Mouse (Mus musculus): ENCODE results near the gene Lce1c. TPM values are rescaled to one million over a fixed set of nuclear protein-coding genes. Genes with fewer than 3 reads are reported as not detected.
A peak's percentile ranks its signal among the peaks of the same experiment; 100 is the strongest.
"Not testable (repeated sequence)": the region's sequence is repeated elsewhere in the genome, so short reads cannot be mapped to it uniquely, and the experiment has no call there.

Lce1c gene
- not detected for total RNA-seq (2021)

DNA sequence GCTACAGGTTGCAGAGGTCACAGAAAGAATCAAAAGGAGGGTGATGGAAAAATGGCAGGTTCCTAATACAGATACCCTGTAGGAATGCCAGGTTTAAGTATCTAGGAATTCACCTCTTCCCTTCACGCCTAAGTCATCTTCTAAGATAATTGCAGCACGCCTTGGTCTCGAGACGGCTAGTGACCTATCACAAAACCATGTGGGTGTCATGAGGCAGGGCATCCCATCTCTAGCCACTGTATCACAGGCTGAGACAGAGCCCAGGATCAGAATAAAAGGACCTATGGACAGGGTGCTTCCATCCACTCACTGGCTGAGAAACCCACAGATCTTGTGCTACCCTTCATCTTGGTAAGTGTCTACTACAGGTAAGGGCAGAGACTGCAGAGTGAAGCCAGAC is at the start of gene Lce1c:
Gene Lce1c (plus strand): TSS at position 301 of the 400 bp plus-strand sequence.
- intact Hi-C loops (cut with DNase I) = no loop called here
- DNase-seq = no peak

- intact Hi-C loops (cut with DNase I) = no loop called here
- DNase-seq = no peak
Measured at GRCm38 (mm10) chr3:92637745-92638652, 41.0 kb upstream of the Lce1c start.

DNA sequence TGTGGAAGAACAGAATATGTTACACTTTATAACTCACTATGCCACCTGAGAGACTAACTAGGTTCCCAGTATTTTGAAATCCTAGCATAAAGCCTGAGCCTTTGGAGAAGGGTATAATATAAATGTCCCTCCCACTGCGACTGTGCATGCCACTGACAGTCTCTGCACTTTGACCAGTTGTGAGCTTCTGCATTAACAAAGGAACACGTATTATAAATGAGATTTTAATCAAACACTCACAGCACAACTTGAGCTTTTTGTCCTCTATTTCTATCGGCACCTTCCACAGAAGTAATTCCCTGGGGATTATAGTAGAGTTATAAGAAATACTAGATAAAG is 40.4 kb upstream of the Lce1c start:
- intact Hi-C loops (cut with DNase I) = no loop called here

GRCm38 (mm10) chr3:92639854-92640253 is 39.2 kb upstream of the Lce1c start:
- intact Hi-C loops (cut with DNase I) = no loop called here
- DNase-seq = no peak

More for the DNA sequence above, 40.4 kb upstream of the Lce1c start:
- DNase-seq = no peak

GRCm38 (mm10) chr3:92648207-92648606 is 30.8 kb upstream of the Lce1c start, which contains the start of gene Lce1a1:
Gene Lce1a1, minus strand, starts transcription at chr3:92648307.
- no peak for DNase-seq
- intact Hi-C loops (cut with DNase I) = no loop called here

DNA sequence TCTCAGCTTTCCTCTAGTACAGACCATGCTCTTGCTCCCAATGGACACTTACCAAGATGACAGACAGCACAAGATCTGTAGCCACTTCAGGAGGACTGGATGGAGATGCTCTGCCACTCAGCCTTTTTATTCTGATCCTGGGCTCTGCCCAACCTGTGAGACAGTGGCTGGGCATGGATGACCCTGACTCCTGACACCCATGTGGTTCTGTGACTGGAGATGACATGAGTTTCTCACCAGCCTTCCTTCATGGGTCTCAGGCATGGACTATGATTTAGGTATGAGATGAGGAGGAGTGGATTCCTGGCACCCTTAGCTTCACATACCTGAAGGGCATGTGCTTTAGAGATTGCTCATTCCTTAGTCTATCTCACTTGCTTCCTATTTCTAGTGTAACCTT is 22.2 kb upstream of the Lce1c start, which contains the start of gene Lce1b:
Gene Lce1b (minus strand): TSS at position 101 of the 400 bp plus-strand sequence.
- intact Hi-C loops (cut with DNase I) = no loop called here

DNA sequence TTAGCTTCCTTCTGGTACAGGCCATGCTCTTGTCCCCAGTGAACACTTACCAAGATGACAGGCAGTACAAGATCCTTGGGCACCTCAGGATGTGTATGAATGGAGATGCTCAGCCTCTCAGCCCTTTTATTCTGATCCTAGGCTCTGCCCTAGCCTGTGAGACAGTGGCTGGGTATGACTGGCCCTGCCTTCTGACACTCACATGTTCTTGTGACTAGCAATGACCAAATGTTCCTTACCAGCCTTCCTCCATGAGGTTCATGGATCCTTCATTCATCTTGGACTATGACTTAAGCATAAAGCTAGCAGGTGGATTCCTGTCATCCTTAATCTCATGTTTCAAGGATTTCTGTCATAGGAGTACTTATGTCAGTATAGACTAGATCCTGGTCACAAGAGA is 8.8 kb upstream of the Lce1c start, which contains the start of gene Lce1a2:
Gene Lce1a2 (minus strand): TSS at position 101 of the 400 bp plus-strand sequence.
- intact Hi-C loops (cut with DNase I) = no loop called here
- DNase-seq = no peak

More for the DNA sequence above, 22.2 kb upstream of the Lce1c start, which contains the start of gene Lce1b:
- DNase-seq = no peak

GRCm38 (mm10) chr3:92687110-92687509 is 8.1 kb downstream of the Lce1c start, which contains the start of gene Lce1d:
Gene Lce1d, minus strand, starts transcription at chr3:92687210.
- DNase-seq = no peak
- intact Hi-C loops (cut with DNase I) = no loop called here

- DNase-seq = peak; percentile 7
- intact Hi-C loops (cut with DNase I) = not testable (repeated sequence)
Measured at GRCm38 (mm10) chr3:92689154-92689553, 10.1 kb downstream of the Lce1c start.

GRCm38 (mm10) chr3:92691688-92692087 is 12.6 kb downstream of the Lce1c start:
- DNase-seq = no peak
- intact Hi-C loops (cut with DNase I) = no loop called here

- DNase-seq = no peak
- intact Hi-C loops (cut with DNase I) = no loop called here
Measured at GRCm38 (mm10) chr3:92694613-92695012, 15.6 kb downstream of the Lce1c start.

- intact Hi-C loops (cut with DNase I) = no loop called here
Measured at GRCm38 (mm10) chr3:92708974-92709373, 29.9 kb downstream of the Lce1c start, which contains the start of gene Lce1e. Gene Lce1e, minus strand, starts transcription at chr3:92709074.

GRCm38 (mm10) chr3:92715122-92715521 is 36.1 kb downstream of the Lce1c start:
- no peak for DNase-seq
- intact Hi-C loops (cut with DNase I) = no loop called here

More at GRCm38 (mm10) chr3:92708974-92709373, 29.9 kb downstream of the Lce1c start, which contains the start of gene Lce1e:
- no peak for DNase-seq

DNA sequence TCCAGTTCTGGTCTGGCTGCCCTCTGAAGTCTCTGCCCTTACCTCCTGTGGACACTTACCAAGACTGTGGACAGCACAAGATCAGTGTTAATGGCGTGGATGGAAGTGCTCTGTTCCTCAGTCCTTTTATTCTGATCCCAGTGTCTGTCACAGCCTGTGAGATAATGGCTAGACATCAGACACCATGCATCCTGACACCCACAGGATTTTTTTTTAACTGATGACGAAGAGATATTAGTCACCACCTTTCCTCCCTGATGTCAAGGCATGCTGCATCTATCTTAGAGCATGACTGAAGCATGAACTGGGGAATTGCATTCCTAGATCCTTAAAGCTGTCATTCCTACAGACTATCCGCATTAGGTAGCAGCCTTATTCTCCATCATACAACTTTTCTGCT is 41.2 kb downstream of the Lce1c start, which contains the start of gene Lce1f:
Gene Lce1f (minus strand): TSS at position 101 of the 400 bp plus-strand sequence.
- no peak for DNase-seq
- intact Hi-C loops (cut with DNase I) = no loop called here

DNA sequence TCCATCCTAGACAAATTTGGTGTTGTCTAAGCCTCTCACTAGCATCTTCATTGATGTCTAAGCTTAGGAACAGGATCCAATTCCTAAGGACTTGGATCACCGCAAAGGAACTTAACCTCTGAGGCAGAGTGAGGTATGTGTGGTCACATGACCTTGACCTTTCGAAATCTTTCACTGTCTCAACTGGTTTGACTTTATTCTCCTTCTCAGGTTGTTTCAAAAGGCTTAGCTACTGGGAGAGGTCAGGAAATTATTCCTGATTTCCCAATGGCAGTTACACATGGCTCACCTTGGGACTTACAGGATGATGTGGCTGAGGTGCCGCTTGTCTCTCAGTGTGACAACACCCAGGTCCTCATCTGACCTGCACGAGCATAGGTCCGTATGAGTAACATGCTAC is 43.6 kb downstream of the Lce1c start:
- intact Hi-C loops (cut with DNase I) = no loop called here
- no peak for DNase-seq

Other genes with a start within 250 kb of the Lce1c start
- gene Gm9774, start 249.8 kb upstream of the Lce1c start, total RNA-seq (2021) = 1 to 10 TPM; 2.9 to 3.4 TPM
- gene Sprr2k, start 246.7 kb upstream of the Lce1c start, total RNA-seq (2021) = not detected
- not detected for gene Sprr1b, start 240.5 kb upstream of the Lce1c start, total RNA-seq (2021)
- not detected for gene Sprr3, start 220.5 kb upstream of the Lce1c start, total RNA-seq (2021)
- gene Sprr1a, start 193.4 kb upstream of the Lce1c start, total RNA-seq (2021) = not detected
- not detected for gene Sprr4, start 178.8 kb upstream of the Lce1c start, total RNA-seq (2021)
- not detected for gene 2310046K23Rik, start 144.7 kb upstream of the Lce1c start, total RNA-seq (2021)
- not detected for gene Ivl, start 105.5 kb upstream of the Lce1c start, total RNA-seq (2021)
- gene Smcp, start 90.2 kb upstream of the Lce1c start, total RNA-seq (2021) = not detected
- gene 2210017I01Rik, start 71.8 kb upstream of the Lce1c start, total RNA-seq (2021) = not detected
- gene Lce6a, start 57.6 kb upstream of the Lce1c start, total RNA-seq (2021) = not detected
- not detected for gene Lce1a1, start 30.9 kb upstream of the Lce1c start, total RNA-seq (2021)
- gene Lce1b, start 22.3 kb upstream of the Lce1c start, total RNA-seq (2021) = not detected
- not detected for gene Lce1a2, start 8.9 kb upstream of the Lce1c start, total RNA-seq (2021)
- not detected for gene Lce1d, start 8.0 kb downstream of the Lce1c start, total RNA-seq (2021)
- not detected for gene Lce1e, start 29.8 kb downstream of the Lce1c start, total RNA-seq (2021)
- gene Lce1f, start 41.1 kb downstream of the Lce1c start, total RNA-seq (2021) = not detected
- not detected for gene Gm38119, start 59.8 kb downstream of the Lce1c start, total RNA-seq (2021)
- not detected for gene Lce1g, start 73.1 kb downstream of the Lce1c start, total RNA-seq (2021)
- not detected for gene Lce1h, start 85.8 kb downstream of the Lce1c start, total RNA-seq (2021)
- gene Lce1i, start 99.7 kb downstream of the Lce1c start, total RNA-seq (2021) = not detected
- not detected for gene Lce1j, start 111.3 kb downstream of the Lce1c start, total RNA-seq (2021)
- gene Lce1k, start 128.6 kb downstream of the Lce1c start, total RNA-seq (2021) = not detected
- gene Kprp, start 148.0 kb downstream of the Lce1c start, total RNA-seq (2021) = not detected
- not detected for gene Lce1l, start 172.0 kb downstream of the Lce1c start, total RNA-seq (2021)
- not detected for gene 2310050C09Rik, start 191.0 kb downstream of the Lce1c start, total RNA-seq (2021)
- gene Lce3a, start 247.0 kb downstream of the Lce1c start, total RNA-seq (2021) = not detected